Mouse (Mus musculus): ENCODE data around the gene Atad1.

DNA sequence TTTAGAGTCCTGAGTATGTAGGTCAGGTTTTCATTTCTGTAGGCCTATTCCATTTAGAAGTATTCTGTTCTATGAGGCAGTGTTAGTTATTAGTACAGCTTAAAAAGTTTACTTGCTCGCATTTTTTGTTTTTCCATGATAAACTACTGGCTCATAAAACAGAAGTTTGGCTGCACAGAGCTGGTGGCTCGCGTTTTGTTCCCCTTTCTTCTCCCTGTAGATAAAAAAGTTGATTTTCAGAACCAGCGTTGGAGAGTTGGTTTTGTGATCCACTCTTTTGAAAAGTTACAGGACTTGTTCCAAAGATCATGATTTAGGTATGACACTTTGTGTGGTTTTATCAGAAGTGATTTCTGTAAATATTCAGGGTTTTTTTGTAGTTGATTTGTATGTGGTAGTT, 22.9 kb upstream of the Atad1 start:
- TF ChIP-seq CTCF (IDR thresholded peaks at IDR 0.05; ENCODE audit: extremely low read depth, insufficient read depth, low read length) (no peak), POLR2A (IDR thresholded peaks at IDR 0.05; ENCODE audit: extremely low read depth, insufficient read depth, low read length) (no peak)
